Mouse (Mus musculus) heart, embryonic 11.5 days (tissue): ENCODE measurements around the gene AC161166.1. TPM values are rescaled to one million over a fixed set of nuclear protein-coding genes. Genes with fewer than 3 reads are reported as not detected.

Source experiments
- polyA plus RNA-seq: library from polyadenylated mRNA; unstranded; fragments of >200 nt; fragmentation: Nextera tagmentation; extraction: Ambion mirVana; gene quantifications from 2 replicates; pipeline ENCODE4 v1.2.1, GENCODE M21; 2014

AC161166.1 gene
- polyA plus RNA-seq, 1 experiment from 2014 or later: 0.57 TPM

Other genes starting within 250 kb of the AC161166.1 start
- 5.8 and 7.3 TPM in 2 replicates for gene Zfp93, start 242.0 kb downstream of the AC161166.1 start, polyA plus RNA-seq
- gene Zfp61, start 211.2 kb downstream of the AC161166.1 start, polyA plus RNA-seq: 16.4 and 18.1 TPM in 2 replicates
- gene Zfp94, start 195.8 kb downstream of the AC161166.1 start, polyA plus RNA-seq: 4.6 and 6.1 TPM in 2 replicates
- gene Tescl, start 178.5 kb downstream of the AC161166.1 start, polyA plus RNA-seq: not detected in 2 replicates
- not detected in 2 replicates for gene Lypd5, start 163.3 kb downstream of the AC161166.1 start, polyA plus RNA-seq
- gene Kcnn4, start 142.2 kb downstream of the AC161166.1 start, polyA plus RNA-seq: 9.9 and 11.2 TPM in 2 replicates
- gene Smg9, start 112.8 kb downstream of the AC161166.1 start, polyA plus RNA-seq: 17.5 and 21.2 TPM in 2 replicates
- not detected in 2 replicates for gene Irgc1, start 60.2 kb downstream of the AC161166.1 start, polyA plus RNA-seq
- gene Plaur, start 50.0 kb downstream of the AC161166.1 start, polyA plus RNA-seq: 5.6 and 6.9 TPM in 2 replicates
- 0.20 and 0.23 TPM in 2 replicates for gene Cadm4, start 30.4 kb downstream of the AC161166.1 start, polyA plus RNA-seq
- 22.6 and 26.0 TPM in 2 replicates for gene Zfp428, start 5.4 kb downstream of the AC161166.1 start, polyA plus RNA-seq
- gene Irgq, start 18.2 kb upstream of the AC161166.1 start, polyA plus RNA-seq: 4.1 and 6.1 TPM in 2 replicates
- gene Pinlyp, start 33.7 kb upstream of the AC161166.1 start, polyA plus RNA-seq: not detected in 2 replicates
- gene Xrcc1, start 33.8 kb upstream of the AC161166.1 start, polyA plus RNA-seq: 69.8 and 76.6 TPM in 2 replicates
- gene Ethe1, start 75.1 kb upstream of the AC161166.1 start, polyA plus RNA-seq: 23.4 and 23.9 TPM in 2 replicates
- gene Zfp575, start 75.2 kb upstream of the AC161166.1 start, polyA plus RNA-seq: 0.42 and 0.44 TPM in 2 replicates
- gene Phldb3, start 98.3 kb upstream of the AC161166.1 start, polyA plus RNA-seq: 0.06 TPM in 1 of 2 replicates, not detected in the other
- 0.09 TPM in 1 of 2 replicates, not detected in the other for gene Lypd3, start 124.1 kb upstream of the AC161166.1 start, polyA plus RNA-seq
- gene Tex101, start 164.2 kb upstream of the AC161166.1 start, polyA plus RNA-seq: not detected in 2 replicates
- gene BC049730, start 196.8 kb upstream of the AC161166.1 start, polyA plus RNA-seq: not detected in 2 replicates
- not detected in 2 replicates for gene Gm4763, start 214.5 kb upstream of the AC161166.1 start, polyA plus RNA-seq
- gene Cd177, start 247.9 kb upstream of the AC161166.1 start, polyA plus RNA-seq: 0.11 TPM in 1 of 2 replicates, not detected in the other